Mouse (Mus musculus) heart, postnatal 0 days (tissue): ENCODE measurements around the gene Pygm. TPM values are rescaled to one million over a fixed set of nuclear protein-coding genes. Genes with fewer than 3 reads are reported as not detected.
A peak's percentile ranks its signal among the peaks of the same experiment; 100 is the strongest.

ENCODE experiments used
- ATAC-seq: fragments of 200-750 bp; cut with Nextera tagmentation; 2 replicates; pipeline ENCODE4 v1.8.0; 2017; ENCODE audit warnings: low read depth, moderate number of reproducible peaks, moderate library complexity; ENCODE audit not compliant: insufficient read depth
- DNase-seq: peaks from one replicate; pipeline ENCODE4 v3.0.0-alpha.2; 2016; ENCODE audit warnings: low spot score
- H3K27ac ChIP-seq: fragments of 300-500 bp; sonication (generic); 2 replicates; pipeline ENCODE4 v1.5.1; 2014; ENCODE audit warnings: low read depth, mild to moderate bottlenecking
- H3K27me3 ChIP-seq: fragments of 300-500 bp; sonication (generic); 2 replicates; pipeline ENCODE4 v1.6.1; 2014; ENCODE audit warnings: low read length, mixed read lengths; ENCODE audit not compliant: control insufficient read depth, insufficient read depth
- H3K36me3 ChIP-seq: fragments of 300-500 bp; sonication (generic); replicated peaks from 2 replicates; pipeline ENCODE4 v1.6.1; 2014; ENCODE audit warnings: low read length, mixed read lengths; ENCODE audit not compliant: control insufficient read depth, insufficient read depth
- H3K4me1 ChIP-seq: fragments of 300-500 bp; sonication (generic); 2 replicates; pipeline ENCODE4 v1.6.1; 2014; ENCODE audit warnings: antibody characterized with exemption; ENCODE audit not compliant: control insufficient read depth, insufficient read depth
- H3K4me2 ChIP-seq: fragments of 300-500 bp; sonication (generic); 2 replicates; pipeline ENCODE4 v1.6.1; 2014; ENCODE audit warnings: low read depth, mild to moderate bottlenecking, low read length, moderate library complexity
- H3K4me3 ChIP-seq: fragments of 300-500 bp; sonication (generic); 2 replicates; pipeline ENCODE4 v1.5.1; 2014; ENCODE audit warnings: low read depth, low read length
- H3K9ac ChIP-seq: fragments of 300-500 bp; sonication (generic); replicated peaks from 2 replicates; pipeline ENCODE4 v1.6.1; 2014; ENCODE audit warnings: low read depth, low read length, mixed read lengths
- H3K9me3 ChIP-seq: fragments of 300-500 bp; sonication (generic); replicated peaks from 2 replicates; pipeline ENCODE4 v1.6.1; 2016; ENCODE audit warnings: low read length; ENCODE audit not compliant: control insufficient read depth
- CTCF ChIP-seq: IDR thresholded peaks from 2 replicates; pipeline ENCODE4 v1.5.1; 2016; ENCODE audit warnings: antibody characterized with exemption, control low read depth, low read depth
- EP300 ChIP-seq: IDR thresholded peaks from 2 replicates; pipeline ENCODE4 v1.6.1; 2016; ENCODE audit warnings: antibody characterized with exemption, low read depth
- WGBS: fragments of 180-500 bp; shearing (Covaris S2); extraction: QIAGEN DNeasy Blood & Tissue Kit; methylation state at CpG from one replicate; pipeline ENCODE4 v1.1.7; 2014; 5-methylcytosine and 5-hydroxymethylcytosine counted together
- microRNA-seq: library from miRNA; unstranded; fragments of <30 nt; microRNA quantifications from one replicate; pipeline ENCODE4, GENCODE M21; 2016
- polyA plus RNA-seq: library from polyadenylated mRNA; unstranded; fragments of >200 nt; fragmentation: Nextera tagmentation; extraction: Ambion mirVana; gene quantifications from 2 replicates; pipeline ENCODE4 v1.2.1, GENCODE M21; 2015
- total RNA-seq: library from RNA; depleted of rRNA; stranded (reverse); fragments of >200 nt; gene quantifications from 2 replicates; pipeline ENCODE4 v1.2.3, GENCODE M21; 2014; ENCODE audit warnings: low replicate concordance; rRNA removed

The Pygm gene
- total and polyA plus RNA-seq, 2 experiments from 2014 or later: 400 to 487 TPM

GRCm38 (mm10) chr19:6428501-6429200 is 44.5 kb downstream of the Pygm start:
- Histone ChIP-seq H3K4me2 (peak overlapping the region; percentile 44; the same call in 1 of the 2 replicates), H3K36me3 (no peaks in the 10 kb centered on the region), H3K9ac (no peak overlapping the region), H3K27me3 (peaks cover 88% of the 10 kb centered on the region), H3K27ac (no peak overlapping the region), H3K4me1 (peaks cover 7% of the 10 kb centered on the region; the same call in 1 of the 2 replicates), H3K9me3 (no peaks in the 10 kb centered on the region), H3K4me3 (peak overlapping the region; percentile 31)
- ATAC-seq (0 out of 2 replicates have a peak, but pooled peaks have one; percentile 12), DNase-seq (no peak)
- TF ChIP-seq CTCF (no peak), EP300 (no peak)
- WGBS: under 1% methylated on average over 59 of the region's 60 CpGs

- H3K4me1 ChIP-seq: no peaks in the 10 kb centered on the region
- H3K36me3 ChIP-seq: no peaks in the 10 kb centered on the region
- no peak for DNase-seq
- 61% methylated on average over 10 of the region's 10 CpGs for WGBS
- H3K27me3 ChIP-seq: peaks cover 28% of the 10 kb centered on the region
- TF ChIP-seq EP300: no peak
- no peak for TF ChIP-seq CTCF
- ATAC-seq: no peak
- H3K9ac ChIP-seq: no peak overlapping the region
- H3K4me3 ChIP-seq: no peak overlapping the region
- H3K9me3 ChIP-seq: no peaks in the 10 kb centered on the region
- no peak overlapping the region for H3K4me2 ChIP-seq
- H3K27ac ChIP-seq: no peak overlapping the region
Measured at GRCm38 (mm10) chr19:6443016-6443415, 58.8 kb downstream of the Pygm start.

DNA sequence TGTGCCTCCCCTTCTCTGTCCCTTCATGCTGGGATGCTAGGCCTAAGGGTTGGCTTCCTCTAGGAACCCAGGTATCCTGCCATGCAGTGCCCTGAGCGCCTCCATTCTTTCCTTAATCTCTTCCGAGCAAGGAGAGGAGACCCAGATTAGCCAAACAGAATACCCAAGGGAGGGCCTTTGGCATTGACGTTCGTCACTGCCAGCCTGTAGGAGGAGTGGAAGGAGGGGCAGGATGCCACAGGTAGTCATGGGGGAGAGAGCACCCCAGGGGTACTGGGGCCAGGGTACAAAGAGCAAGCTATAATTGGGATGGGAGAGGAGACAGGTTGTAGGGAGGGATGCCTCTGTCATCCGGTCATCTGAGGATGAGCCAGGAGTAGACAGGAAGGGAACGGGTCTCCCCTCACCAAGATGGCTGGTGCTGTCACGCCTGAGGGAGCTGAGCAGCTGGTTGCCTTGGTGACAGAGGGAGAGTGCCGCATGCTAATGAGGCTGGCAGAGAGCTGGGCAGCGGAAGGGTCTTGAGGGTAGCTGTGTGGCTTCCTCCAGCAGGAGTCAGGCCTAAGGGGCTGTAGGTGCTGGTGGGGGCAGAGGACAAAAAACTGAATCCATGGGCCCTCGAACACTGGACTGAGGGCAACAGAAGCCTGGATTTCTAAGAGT is 61.7 kb downstream of the Pygm start:
- Histone ChIP-seq H3K4me3 (no peak overlapping the region), H3K4me1 (no peaks in the 10 kb centered on the region), H3K9ac (no peak overlapping the region), H3K27me3 (peaks cover 40% of the 10 kb centered on the region), H3K27ac (no peak overlapping the region), H3K36me3 (no peaks in the 10 kb centered on the region), H3K4me2 (no peak overlapping the region), H3K9me3 (no peaks in the 10 kb centered on the region)
- 51% methylated on average over 10 of the region's 10 CpGs for WGBS
- DNase-seq: no peak
- TF ChIP-seq CTCF (no peak), EP300 (no peak)
- ATAC-seq: no peak

GRCm38 (mm10) chr19:6446736-6447437 is 62.7 kb downstream of the Pygm start:
- TF ChIP-seq CTCF (no peak), EP300 (no peak)
- ATAC-seq: no peak
- H3K4me2 ChIP-seq: no peak overlapping the region
- no peak overlapping the region for H3K27ac ChIP-seq
- no peak overlapping the region for H3K9ac ChIP-seq
- H3K9me3 ChIP-seq: no peaks in the 10 kb centered on the region
- no peak overlapping the region for H3K4me3 ChIP-seq
- no peaks in the 10 kb centered on the region for H3K4me1 ChIP-seq
- no peaks in the 10 kb centered on the region for H3K36me3 ChIP-seq
- H3K27me3 ChIP-seq: peaks cover 40% of the 10 kb centered on the region
- 50% methylated on average over 7 of the region's 7 CpGs for WGBS
- DNase-seq: no peak

Small RNA genes lying within 50 kb of the gene (microRNA-seq; reads per million reads assigned to microRNA genes)
- gene Mir6989: not detected

Other genes with a start within 250 kb of the Pygm start
- 0.46 TPM in 1 of 2 replicates, not detected in the other for gene Batf2, start 243.4 kb upstream of the Pygm start, total RNA-seq
- gene Batf2, start 243.4 kb upstream of the Pygm start, polyA plus RNA-seq: 0.16 and 0.18 TPM in 2 replicates
- gene Arl2, start 242.9 kb upstream of the Pygm start, total RNA-seq: 59.2 and 75.1 TPM in 2 replicates
- 96.6 and 105 TPM in 2 replicates for gene Arl2, start 242.9 kb upstream of the Pygm start, polyA plus RNA-seq
- not detected in 2 replicates for gene Majin, start 200.0 kb upstream of the Pygm start, total RNA-seq
- not detected in 2 replicates for gene Majin, start 200.0 kb upstream of the Pygm start, polyA plus RNA-seq
- gene Gpha2, start 158.0 kb upstream of the Pygm start, total RNA-seq: not detected in 2 replicates
- gene Gpha2, start 158.0 kb upstream of the Pygm start, polyA plus RNA-seq: not detected in 2 replicates
- 20.6 and 40.3 TPM in 2 replicates for gene Ppp2r5b, start 148.5 kb upstream of the Pygm start, total RNA-seq
- gene Ppp2r5b, start 148.5 kb upstream of the Pygm start, polyA plus RNA-seq: 18.3 and 18.6 TPM in 2 replicates
- 18.9 and 24.5 TPM in 2 replicates for gene Atg2a, start 142.7 kb upstream of the Pygm start, total RNA-seq
- gene Atg2a, start 142.7 kb upstream of the Pygm start, polyA plus RNA-seq: 4.7 and 5.6 TPM in 2 replicates
- 127 and 200 TPM in 2 replicates for gene Ehd1, start 107.7 kb upstream of the Pygm start, total RNA-seq
- 56.4 and 60.3 TPM in 2 replicates for gene Ehd1, start 107.7 kb upstream of the Pygm start, polyA plus RNA-seq
- 4.8 and 9.5 TPM in 2 replicates for gene Cdc42bpg, start 77.9 kb upstream of the Pygm start, total RNA-seq
- 0.49 and 0.51 TPM in 2 replicates for gene Cdc42bpg, start 77.9 kb upstream of the Pygm start, polyA plus RNA-seq
- gene Men1, start 49.4 kb upstream of the Pygm start, total RNA-seq: 20.6 and 46.5 TPM in 2 replicates
- gene Men1, start 49.4 kb upstream of the Pygm start, polyA plus RNA-seq: 20.1 and 20.3 TPM in 2 replicates
- gene Map4k2, start 43.3 kb upstream of the Pygm start, total RNA-seq: 48.4 and 59.1 TPM in 2 replicates
- 9.6 and 10.1 TPM in 2 replicates for gene Map4k2, start 43.3 kb upstream of the Pygm start, polyA plus RNA-seq
- gene Sf1, start 20.7 kb upstream of the Pygm start, total RNA-seq: 41.8 and 94.6 TPM in 2 replicates
- gene Sf1, start 20.7 kb upstream of the Pygm start, polyA plus RNA-seq: 31.8 and 38.3 TPM in 2 replicates
- 25.3 and 55.6 TPM in 2 replicates for gene Rasgrp2, start 14.9 kb downstream of the Pygm start, total RNA-seq
- 46.6 and 55.5 TPM in 2 replicates for gene Rasgrp2, start 14.9 kb downstream of the Pygm start, polyA plus RNA-seq
- not detected in 2 replicates for gene Nrxn2, start 34.3 kb downstream of the Pygm start, total RNA-seq
- gene Nrxn2, start 34.3 kb downstream of the Pygm start, polyA plus RNA-seq: 0.67 and 0.68 TPM in 2 replicates
- not detected in 2 replicates for gene Slc22a12, start 158.6 kb downstream of the Pygm start, total RNA-seq
- gene Slc22a12, start 158.6 kb downstream of the Pygm start, polyA plus RNA-seq: not detected in 2 replicates